Mouse (Mus musculus): Measurements from ENCODE around the gene Zfp512b.

Gene Zfp512b

DNA sequence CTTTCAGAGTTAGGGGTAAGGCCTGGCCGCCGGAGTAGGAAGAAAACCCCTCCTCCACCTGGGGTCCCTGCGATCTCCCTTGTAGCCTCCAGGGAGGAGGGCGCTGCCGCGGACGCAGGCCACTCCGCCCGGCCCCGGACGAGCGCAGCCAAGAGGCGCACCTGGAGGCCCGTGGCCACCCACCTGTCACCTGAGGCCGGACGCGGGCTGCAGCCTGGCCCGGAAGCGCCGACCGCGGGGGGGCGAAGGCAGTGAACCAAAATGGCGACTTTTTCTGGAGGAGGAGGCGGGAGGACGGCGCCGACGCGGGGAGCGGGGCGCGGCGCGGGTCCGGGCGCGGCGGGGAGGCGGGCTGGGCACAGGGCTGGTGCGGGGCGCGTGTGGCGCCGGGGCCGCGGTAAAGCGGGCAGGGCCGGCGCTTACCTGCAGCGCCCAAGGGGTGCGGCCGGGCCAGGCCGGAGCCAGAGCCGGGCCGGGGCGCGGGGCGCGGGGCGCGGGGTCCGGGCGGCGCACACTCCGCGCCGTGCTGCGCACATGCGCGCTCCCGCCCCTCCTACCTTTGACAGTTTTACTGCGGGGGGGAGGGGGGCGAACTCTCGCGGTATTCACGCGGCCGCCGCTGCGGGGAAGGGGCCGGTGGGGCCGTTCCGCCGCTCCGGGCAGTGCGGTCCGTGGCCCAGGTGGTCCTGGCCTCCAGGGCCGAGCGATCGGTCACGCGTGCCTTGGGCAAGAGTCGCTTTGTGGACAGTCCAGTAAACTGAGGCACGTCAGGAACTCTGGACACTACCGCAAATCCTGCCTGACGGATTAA lies at the start of gene Zfp512b:
TSS of gene Zfp512b (minus strand) at position 573 of the 811 bp plus-strand sequence.
- DNase-seq, result peak; percentile 81

DNA sequence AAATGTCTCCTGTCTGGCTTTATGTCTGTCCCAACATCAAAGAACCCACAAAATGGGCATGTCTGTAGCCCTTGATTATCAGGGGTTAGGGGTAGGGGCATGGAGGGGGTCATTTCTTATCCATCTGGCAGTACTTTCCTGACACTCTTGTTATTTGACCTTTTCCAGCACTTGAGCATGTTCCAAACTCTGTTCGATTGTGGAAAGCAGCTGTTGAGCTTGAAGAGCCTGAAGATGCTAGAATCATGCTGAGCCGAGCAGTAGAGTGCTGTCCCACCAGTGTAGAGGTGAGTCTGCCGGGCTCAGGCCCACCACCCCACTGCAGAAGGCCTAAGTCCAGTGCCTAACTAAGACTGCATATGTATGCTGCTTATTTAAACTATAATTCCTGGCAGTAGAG lies 43.3 kb upstream of the Zfp512b start:
- no peak for DNase-seq

DNA sequence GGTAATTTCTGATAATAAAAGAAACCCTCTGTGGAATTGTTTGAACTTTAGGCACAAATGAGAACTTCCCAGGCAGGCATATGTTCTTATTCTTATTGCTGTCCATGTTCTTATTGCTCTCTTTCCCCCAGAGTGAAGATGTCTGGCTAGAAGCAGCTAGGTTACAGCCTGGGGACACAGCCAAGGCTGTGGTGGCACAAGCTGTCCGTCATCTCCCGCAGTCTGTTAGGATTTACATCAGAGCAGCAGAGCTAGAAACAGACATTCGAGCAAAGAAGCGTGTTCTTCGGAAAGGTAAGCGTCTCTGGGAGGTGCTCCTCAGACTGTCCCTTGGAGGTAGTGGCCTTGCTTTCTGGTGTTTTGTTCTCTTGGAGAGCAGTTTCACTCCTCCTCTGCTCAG lies 40.0 kb upstream of the Zfp512b start:
- no peak for DNase-seq

DNA sequence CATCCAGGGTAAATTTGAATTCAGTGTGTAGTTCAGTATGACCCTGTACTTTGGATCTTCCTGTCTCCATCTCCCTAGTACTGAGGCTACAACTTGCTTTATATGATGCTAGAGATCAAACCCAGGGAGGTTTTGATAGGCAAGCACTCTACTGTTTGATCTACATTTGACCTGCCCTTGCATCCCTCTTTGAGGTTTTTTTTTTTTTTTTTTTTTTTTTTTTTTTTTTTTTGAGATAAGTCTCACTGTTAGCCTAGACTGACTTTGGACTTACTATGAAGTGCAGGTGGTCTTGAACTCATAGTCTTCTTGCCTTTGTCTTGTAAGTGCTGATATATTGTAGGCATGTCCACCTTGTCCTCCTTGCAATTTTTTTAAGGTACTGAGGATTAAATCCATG lies 35.9 kb upstream of the Zfp512b start:
- DNase-seq, result no peak

DNA sequence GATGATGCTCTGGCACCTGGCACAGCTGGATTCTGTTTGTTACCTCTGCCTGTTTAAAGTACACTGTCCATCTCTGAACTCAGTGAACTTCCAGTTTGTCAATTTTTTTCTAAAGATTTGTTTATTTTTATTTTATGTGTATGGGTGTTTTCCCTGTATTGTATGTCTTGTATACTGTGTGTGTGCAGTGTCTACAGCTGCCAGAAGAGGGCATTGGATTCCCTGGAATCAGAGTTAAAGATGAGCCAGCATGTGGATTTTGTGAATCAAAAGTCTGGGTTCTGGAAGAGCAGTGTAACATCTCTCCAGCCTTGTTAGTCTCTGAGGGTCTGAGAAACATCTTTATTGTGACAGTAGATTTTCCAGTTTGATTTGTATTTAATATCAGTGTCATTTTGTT lies 30.8 kb upstream of the Zfp512b start:
- DNase-seq, result peak; percentile 30

DNA sequence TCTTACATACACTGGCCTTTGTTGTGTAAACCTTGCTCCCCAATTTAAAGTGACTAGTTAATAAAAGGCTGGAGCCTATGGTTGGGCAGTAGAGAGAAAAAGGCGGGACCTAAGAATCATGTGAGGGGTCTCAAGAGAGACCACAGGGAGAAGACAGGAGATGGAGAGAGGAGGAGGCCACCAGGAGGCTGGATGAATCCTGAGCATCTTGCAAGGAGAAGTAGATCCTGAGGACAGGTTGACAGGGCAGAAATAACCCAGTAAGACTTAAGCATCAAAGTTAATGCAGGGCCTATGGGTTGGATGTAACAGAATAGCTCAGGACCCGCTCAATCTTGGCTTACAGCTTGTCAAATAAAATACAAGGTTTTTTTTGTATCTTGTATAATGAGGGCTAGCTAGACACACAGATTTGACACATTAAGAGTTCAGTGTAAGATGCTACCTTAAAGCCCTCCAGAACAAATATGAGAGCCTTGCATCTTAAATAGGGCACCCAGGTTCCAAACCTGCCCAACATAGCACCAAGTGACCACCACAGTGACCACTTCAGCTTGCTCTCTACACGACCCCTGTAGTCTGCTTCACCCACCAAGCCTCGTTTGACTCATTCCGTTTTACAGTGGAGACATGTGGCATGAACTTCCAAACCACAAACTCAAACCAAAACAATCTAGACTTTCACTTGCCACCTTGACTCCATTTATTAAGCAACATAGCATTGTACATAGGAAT lies 26.3 kb upstream of the Zfp512b start:
- no peak for DNase-seq

DNA sequence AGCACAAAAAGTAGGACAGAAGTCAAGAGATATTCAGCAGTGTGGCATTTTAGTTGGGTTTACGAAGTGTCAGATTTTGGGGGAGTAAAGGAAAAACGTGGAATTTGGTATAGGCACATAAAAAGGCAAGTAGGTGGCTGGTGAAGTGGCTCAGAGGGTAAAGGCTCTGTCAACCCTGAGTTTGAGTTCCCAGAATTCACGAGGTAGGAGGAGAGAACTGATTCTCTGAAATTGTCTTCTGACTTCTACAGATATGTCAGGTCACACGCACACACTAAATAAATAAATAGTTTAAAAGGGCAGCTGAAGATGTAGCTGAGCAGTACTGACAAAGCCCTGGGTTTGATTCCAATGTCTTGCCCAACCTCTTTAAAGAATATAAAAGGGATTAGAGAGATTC lies 9.8 kb upstream of the Zfp512b start:
- DNase-seq, result no peak

DNA sequence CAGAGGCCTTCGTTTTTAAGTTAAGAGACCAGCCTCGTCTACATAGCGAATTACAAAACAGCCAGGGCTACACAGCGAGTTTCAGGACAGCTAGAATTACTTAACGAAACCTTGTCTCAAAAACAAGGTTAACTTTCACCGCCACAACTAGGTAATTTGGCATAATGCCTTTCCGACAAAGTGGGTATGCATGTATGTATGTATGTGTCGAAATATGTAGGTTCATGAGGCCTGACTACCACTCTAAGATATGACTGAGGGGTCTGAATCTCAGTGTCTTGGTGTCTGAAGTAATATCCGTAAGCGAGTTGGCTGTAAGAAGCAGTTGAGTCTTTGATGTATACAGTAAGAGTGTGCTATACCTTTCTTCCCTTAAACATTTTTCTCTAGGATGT lies 9.1 kb upstream of the Zfp512b start:
- DNase-seq, result no peak

DNA sequence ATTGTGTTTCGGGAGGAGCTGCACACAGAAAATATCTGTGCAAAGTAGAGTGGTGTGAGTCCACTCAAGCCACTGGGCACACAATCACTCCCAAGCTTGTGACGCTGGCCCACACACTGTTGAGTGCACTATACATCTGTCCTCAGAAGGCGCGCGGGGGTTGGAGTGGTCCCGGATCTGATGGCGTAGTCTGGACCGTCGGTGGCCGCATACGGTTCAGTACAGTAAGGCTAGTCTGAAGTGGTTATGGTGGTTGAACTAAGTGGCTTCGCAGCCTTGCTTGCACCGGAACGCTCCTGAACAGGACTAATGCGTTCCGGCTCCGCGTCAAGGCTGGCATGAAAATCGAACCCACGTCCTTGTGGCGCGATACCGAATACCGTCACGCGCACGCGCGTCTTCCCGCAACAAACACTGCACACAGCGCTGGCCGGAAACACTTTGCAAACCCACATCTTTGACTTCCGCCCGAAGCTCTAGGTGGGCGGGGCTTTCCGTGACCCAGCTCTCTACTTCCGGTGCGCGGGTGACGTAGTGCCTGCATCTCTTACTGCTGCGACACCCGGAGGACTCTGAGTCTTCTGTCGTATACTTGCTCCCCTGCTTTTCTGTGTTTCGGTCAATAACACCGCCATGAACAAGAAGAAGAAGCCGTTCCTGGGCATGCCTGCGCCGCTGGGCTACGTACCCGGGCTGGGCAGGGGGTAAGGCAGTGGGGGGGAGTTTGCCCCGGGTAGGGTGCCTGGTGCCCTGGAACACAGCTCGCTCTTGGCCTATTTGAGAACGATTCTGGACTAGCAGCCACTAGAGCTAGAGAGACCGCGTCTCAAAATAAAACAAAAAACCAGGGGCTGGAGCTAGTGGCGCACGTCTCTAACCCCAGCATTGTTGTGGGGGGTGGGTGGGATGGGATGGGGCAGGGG lies 8.5 kb upstream of the Zfp512b start:
- DNase-seq, result peak; percentile 98

DNA sequence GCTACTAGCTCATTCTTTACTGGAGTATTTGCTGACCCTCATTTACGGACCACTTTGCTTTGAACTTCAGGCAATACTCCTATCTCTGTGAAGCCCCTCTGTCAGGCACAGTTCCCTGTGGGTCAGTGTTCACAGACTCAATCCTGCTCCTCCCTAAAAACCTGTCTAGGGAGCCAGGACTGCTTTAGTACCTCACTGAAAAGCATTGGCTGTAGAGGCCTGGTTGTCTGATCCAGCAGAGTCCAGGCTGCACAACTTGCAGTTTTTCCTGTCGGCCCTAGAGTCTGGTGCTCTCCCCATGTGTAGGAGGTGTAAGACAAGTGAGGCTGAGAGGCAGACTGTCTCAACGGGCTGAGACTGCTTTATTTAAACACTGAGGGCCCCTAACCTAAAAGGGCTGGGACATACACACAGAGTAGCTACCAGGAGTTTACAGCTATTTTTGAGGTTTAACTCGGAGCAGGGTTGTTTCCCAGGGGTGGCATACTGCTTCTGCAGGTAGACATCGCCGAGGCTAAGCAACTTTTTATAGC lies 7.7 kb upstream of the Zfp512b start:
- no peak for DNase-seq

DNA sequence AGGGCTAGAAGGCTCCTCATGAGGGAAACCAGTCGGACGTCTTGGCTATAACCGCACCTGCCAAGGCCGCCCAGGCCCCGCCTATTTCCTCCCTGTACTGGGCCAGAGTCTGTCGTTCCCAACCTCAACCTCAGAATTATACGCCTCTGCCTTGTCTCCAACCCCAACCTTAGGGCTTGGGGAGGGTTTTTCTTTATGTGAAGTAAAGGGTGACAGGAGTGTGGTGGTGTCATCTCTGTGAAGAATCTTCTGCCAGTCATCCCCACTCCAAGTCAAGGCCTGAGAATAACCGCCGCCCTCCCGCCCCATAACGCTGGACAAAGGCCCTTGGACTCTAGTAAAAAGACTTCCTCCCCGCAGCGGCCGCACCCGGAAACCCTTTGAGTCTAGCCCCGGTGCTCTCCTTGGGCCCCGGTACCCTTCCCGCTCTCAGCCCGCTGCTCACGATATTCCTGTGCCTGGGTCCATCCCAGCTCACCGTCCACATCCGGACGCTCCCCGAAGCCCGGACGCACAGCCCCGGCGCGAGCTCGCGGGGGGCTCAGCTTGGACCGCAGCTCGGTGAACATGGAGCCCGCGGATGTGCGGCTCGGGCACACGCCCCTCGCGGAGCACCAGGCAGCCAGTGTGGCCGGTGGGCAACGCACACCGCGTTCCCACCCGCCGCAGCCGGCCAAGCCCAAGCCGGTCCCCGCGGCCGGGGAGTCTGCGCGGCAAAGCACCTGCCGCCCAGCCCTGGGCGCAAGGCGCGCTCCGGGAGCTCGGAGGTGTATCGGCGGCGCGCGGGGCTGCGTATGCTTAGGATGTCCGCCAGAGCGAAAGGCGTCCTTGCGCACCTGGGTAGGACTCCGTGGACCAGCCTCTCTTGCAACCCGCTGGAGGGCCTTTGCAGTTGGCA lies 6.1 kb upstream of the Zfp512b start, which contains the start of gene Samd10:
TSS of gene Samd10 (minus strand) at position 759 of the 898 bp plus-strand sequence.
- peak; percentile 72 for DNase-seq

DNA sequence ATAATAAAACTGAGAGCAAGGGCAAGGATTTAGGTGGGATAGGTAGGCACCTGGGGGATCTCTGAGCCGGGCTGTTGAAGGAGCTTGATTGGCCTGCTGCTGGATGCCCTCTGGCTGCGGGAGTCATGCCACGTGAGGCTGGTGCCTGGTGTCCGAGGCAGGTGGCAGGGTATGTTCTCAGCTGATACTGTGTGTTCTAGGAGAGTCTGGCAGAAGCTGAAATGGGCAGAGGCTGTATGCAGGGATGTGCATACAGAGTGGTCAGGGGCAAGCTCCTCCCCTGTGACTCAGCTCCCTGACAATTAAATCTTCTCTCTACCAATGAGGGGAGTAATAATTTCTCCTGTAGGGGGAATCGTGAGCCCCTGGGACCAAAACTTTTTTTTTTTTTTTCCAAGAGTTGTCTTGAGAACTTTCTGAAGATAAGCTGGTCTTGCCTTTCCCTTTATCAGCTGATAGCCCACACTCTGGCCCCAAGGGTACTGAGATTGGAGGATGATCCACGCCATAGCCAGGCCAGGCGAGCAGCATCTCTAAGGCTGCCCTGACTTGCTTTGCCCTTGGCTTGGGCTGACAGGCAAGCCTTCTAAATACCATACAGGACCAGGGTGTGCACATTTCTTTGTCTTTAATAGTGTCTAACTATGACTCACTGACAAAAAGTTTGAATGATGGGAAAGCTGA lies 4.9 kb upstream of the Zfp512b start:
- peak; percentile 60 for DNase-seq

DNA sequence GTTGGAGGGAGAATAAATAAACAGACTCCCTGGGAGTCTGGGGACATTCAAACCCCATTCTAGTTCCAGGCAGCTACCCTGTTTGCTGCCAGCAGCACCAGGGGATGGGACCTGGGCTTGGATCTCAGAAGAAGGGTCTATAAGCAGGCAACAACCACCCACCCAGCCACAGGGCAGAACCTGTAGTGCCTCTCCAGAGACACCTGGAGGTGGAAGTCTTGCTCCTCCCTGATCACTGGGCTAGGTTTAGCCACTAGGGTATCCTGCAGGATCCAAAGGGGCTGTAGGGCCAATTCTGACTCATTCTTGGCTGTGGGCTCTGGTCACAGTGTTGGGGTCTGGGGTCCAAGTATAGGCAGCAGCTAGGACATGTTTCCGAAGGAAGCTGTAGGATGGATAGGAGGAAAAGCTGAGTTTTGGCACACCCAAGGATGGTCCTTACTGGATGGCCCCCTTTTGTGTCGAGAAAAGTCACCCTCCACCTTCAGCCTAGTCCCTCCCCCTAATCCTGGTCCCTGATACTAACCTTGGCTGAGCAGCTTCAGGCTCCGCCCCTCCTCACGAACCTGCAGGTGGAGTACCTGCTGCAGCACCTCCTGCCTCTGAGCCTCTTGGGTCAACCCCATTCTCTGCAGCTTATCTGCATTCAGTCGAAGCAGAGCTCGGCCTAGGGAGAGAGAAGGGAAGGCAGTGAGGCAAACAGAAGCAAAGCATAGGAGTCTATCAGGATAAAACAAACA lies 3.8 kb upstream of the Zfp512b start:
- DNase-seq, result no peak

DNA sequence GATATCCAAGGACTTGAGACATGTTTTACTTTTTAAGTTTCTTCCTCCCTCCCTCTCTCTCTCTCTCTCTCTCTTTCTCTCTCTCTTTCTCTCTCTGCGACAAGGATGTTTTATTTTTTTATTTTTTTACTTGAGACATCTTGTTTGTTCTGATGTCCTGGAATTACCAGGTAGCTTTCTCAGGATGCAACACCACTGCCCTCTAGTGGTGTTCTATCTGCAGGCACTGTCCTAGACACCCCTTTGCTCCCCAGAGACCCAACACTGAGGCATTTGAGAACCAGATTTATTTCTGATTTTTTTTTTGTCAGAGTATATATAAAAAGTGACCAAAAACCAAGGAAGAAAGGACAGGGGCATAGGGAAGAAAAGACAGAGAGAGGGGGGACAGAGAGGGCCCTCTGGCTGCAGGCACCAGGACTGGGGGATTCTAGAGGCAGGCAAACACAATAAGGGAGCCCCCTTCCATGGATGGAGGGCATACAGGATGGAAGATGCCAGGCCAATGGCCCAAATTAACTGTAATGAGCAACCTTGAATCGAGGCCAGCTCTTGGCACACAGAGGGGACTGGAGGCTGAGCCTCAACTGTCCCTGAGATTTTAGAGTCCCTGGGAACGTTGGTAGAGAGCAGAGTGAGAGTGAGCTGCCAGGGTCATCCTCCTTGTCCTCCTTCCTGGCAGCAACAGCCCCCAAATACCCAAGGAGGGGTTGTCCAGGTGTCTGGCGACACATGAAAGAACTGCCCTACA lies 2.5 kb upstream of the Zfp512b start:
- peak; percentile 64 for DNase-seq

DNA sequence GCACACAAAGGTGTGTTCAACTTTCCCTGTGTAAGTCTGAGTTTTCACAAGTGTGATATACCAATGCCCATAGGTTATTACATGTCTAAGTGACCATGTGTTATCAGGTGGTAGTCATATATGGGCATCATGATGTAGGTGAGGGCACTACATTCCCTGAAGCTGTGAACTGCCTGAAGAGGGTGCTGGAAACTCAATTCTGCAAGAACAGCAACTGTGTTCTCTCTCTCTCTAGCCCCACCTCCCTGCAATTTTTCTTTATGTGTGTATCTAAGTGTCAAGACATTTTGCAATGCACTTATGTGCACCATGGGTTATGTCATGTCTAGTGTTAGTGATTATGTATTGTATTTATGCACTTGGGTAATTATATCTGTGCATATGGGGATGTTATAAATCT lies 1.3 kb upstream of the Zfp512b start:
- no peak for DNase-seq

DNA sequence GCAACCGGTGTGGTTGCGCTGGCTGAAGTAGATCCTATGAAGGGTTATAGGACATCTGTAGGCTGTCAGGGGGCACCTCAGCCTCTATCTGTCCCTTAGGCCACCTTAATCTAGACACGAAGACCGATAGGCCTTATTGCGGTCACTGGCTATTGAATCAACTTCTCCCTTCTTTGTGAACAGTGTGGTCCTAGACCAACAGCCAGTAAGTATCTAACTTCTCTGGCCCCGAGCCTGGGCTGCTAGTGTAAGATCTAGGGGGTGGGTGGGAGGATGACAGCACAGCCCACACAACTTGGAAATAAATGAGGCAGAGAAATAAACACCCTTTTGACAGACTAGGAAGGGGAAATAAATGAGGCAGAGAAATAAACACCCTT lies 429 bp upstream of the Zfp512b start:
- no peak for DNase-seq

DNA sequence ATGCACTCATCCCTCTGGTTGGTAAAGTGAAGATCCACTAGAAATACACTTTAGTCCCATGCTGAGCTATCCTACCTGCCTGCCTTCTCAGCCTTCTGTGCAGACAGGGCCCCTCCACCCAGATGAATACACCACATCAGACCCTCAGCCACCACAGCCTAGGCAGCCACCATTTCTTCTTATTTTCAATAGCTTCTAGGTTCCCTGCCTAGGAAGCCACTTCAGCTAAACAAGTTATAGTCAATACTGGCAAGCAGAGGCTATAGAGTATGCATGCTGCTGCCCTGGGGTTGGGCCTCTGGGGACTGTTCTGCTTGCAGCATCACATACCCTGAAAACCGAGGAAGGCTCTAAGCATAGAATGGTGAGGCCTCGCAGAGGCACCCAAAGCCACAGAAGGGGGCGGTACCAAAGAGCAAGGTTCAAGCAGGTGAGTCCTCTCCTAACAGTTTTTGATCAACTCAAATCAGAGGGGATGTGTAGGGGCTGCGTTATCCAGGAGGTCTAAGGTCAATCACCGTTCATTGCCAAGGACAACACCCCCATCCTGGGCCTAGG lies 996 bp downstream of the Zfp512b start, which contains the start of gene Prpf6:
TSS of gene Prpf6 (plus strand) at position 341 of the 558 bp plus-strand sequence.
- DNase-seq, result no peak

DNA sequence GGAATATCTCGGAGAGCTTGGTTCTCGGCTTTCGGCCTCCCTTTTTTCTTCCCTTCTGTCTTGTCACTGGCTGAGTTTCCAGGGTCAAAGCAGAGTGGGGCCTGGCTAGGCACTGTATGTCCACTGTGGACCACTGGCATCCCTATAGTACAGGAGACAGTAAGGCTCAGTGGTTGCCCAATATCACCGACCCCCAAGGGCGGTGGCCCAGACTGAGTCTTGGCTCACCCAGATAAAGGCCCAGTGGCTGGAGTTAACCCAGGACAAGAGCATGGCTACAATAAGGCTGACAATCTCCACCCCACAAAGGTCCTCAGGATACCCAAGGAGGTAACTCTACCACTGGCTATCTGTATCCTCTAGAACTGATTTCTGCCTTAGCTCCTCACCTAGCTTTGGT lies 2.1 kb downstream of the Zfp512b start:
- DNase-seq, result no peak

DNA sequence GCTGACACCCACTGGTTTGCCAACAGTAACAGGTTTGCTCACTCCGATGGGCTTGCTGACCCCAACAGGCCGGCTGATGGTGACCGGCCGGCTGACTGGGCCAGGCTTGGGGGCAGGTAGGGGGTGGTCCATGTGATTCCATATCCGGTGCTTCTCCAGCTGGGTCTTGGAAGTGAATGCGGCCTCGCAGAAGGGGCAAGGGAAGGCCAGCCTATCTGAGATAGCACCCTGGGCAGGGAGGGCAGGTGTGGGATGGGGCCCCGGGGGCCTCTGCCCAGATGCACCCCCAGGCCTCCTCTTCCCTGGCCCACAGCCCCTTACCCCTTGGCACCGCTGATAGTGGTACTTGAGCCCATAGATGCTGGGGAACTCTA lies 2.9 kb downstream of the Zfp512b start:
- no peak for DNase-seq
